Mouse (Mus musculus) limb, embryonic 13.5 days (tissue): ENCODE data around the gene Enthd1. TPM values are rescaled to one million over a fixed set of nuclear protein-coding genes. Genes with fewer than 3 reads are reported as not detected.
"Not testable (repeated sequence)": the region's sequence is repeated elsewhere in the genome, so short reads cannot be mapped to it uniquely, and the experiment has no call there.

Experiments used
- ATAC-seq: fragments of 200-750 bp; cut with Nextera tagmentation; 2 replicates; pipeline ENCODE4 v1.8.0; 2017; ENCODE audit warnings: low read depth, moderate number of reproducible peaks, moderate TSS enrichment; ENCODE audit not compliant: low FRiP score
- H3K27ac ChIP-seq: fragments of 300-500 bp; sonication (generic); 2 replicates; pipeline ENCODE4 v1.5.1; 2015; ENCODE audit warnings: inconsistent platforms, mild to moderate bottlenecking, moderate library complexity
- H3K27me3 ChIP-seq: fragments of 300-500 bp; sonication (generic); 2 replicates; pipeline ENCODE4 v1.6.1; 2015; ENCODE audit warnings: mild to moderate bottlenecking, inconsistent platforms
- H3K36me3 ChIP-seq: fragments of 300-500 bp; sonication (generic); 2 replicates; pipeline ENCODE4 v1.6.1; 2015; ENCODE audit warnings: inconsistent platforms, mild to moderate bottlenecking, moderate library complexity
- H3K4me1 ChIP-seq: fragments of 300-500 bp; sonication (generic); 2 replicates; pipeline ENCODE4 v1.6.1; 2015; ENCODE audit warnings: inconsistent platforms
- H3K4me2 ChIP-seq: fragments of 300-500 bp; sonication (generic); replicated peaks from 2 replicates; pipeline ENCODE4 v1.6.1; 2015; ENCODE audit warnings: inconsistent platforms, mild to moderate bottlenecking, moderate library complexity
- H3K4me3 ChIP-seq: fragments of 300-500 bp; sonication (generic); 2 replicates; pipeline ENCODE4 v1.5.1; 2015; ENCODE audit warnings: moderate library complexity, mild to moderate bottlenecking, inconsistent platforms
- H3K9ac ChIP-seq: fragments of 300-500 bp; sonication (generic); 2 replicates; pipeline ENCODE4 v1.6.1; 2015; ENCODE audit warnings: mild to moderate bottlenecking, inconsistent platforms
- H3K9me3 ChIP-seq: fragments of 300-500 bp; sonication (generic); 2 replicates; pipeline ENCODE4 v1.6.1; 2016; ENCODE audit warnings: inconsistent platforms
- WGBS: fragments of 180-500 bp; shearing (Covaris S2); methylation state at CpG from one replicate; pipeline ENCODE4 v1.1.7; 2015; 5-methylcytosine and 5-hydroxymethylcytosine counted together
- polyA plus RNA-seq: library from polyadenylated mRNA; unstranded; fragments of >200 nt; fragmentation: Nextera tagmentation; extraction: Ambion mirVana; gene quantifications from 2 replicates; pipeline ENCODE4 v1.2.1, GENCODE M21; 2015

Enthd1 gene
- polyA plus RNA-seq, 1 experiment from 2014 or later, result not detected

DNA sequence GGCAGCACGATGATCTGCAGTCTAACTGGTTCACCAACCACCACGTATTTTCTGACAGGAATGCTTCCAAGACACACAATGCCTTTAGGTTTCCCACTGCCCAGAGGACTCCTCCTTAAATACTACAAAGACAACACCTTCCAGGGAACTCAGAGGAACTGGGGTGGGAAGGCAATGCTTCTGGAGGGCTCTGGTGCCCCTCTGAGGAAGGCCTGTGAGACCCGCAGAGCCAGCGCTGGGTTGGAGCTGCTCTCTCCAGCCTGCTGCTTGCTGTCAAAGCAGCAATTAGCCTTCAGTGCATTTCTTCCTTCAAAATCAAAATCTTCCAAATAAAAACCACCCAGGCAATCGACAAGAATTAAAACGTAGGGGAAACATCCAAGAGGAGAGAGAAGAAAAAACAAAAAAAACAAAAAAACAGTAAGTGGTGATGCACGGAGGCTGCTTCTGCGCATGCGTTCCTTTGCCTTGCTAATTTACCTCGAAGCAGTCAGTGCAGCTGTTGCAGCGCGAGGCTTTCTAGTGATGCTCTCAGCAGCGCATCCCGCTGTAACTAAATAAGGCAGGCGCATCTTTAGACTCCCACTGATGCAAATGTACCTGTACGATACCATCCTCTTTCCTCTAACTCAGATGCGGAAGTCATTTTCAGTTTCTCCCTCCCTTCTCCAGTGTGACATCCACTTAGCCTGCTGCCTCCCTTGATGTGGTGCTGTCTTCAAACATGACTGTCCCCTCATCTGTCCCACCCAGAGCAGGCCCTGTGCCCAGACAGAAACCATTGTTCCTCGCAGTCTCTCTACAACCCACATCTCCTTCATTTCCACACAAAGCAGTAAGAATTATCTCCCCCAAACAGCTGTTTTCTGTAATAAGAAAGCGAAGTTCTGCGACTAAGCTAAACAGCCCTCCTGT is 34.7 kb downstream of the Enthd1 start:
- Histone ChIP-seq H3K27ac (no peak overlapping the region), H3K4me2 (peak overlapping the region; percentile 35), H3K36me3 (no peaks in the 10 kb centered on the region), H3K9ac (no peak overlapping the region), H3K9me3 (no peaks in the 10 kb centered on the region), H3K4me1 (no peaks in the 10 kb centered on the region), H3K27me3 (no peaks in the 10 kb centered on the region), H3K4me3 (no peak overlapping the region)
- ATAC-seq, result no peak
- 49% methylated on average over 20 of the region's 20 CpGs for WGBS

DNA sequence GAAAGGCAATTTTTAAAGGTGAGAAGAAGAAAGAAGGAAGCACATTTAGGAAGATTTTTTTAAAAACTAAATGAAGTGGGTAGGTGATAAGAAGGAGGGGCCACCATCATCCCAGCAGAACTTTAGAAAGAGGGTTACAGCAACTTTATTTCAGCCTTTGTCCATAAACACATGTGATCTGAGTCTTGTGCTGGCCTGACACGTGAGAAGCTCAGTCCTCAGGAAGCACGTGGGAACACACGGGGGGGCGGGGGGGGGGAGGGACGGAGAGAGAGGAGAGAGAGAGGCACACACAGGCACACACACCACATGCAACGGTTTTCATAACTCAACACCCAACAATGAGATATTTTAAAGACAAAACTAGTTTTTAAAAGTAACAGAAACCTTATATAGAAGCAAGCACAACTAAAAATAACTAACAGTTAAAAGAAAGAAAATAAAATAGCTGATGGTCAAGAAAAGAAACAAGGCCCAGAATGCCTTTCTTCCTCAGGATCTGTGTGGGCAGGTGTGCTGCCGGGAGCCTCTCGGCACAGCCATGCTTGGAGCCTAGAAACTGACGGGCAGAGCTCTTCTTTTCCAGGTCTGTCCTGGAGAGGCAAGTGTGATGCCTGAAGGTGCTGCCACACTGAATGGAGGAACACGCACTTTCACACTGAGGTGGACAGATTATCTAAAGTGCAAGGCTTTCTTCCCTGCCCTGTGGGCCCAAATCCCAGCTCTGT is 43.1 kb downstream of the Enthd1 start:
- no peak overlapping the region for H3K9ac ChIP-seq
- H3K27me3 ChIP-seq, result no peaks in the 10 kb centered on the region
- no peaks in the 10 kb centered on the region for H3K9me3 ChIP-seq
- H3K4me3 ChIP-seq, result no peak overlapping the region
- 35% methylated on average over 9 of the region's 10 CpGs for WGBS
- H3K4me1 ChIP-seq, result peaks cover 27% of the 10 kb centered on the region
- H3K36me3 ChIP-seq, result no peaks in the 10 kb centered on the region
- H3K4me2 ChIP-seq, result no peak overlapping the region
- no peak overlapping the region for H3K27ac ChIP-seq
- ATAC-seq, result peak; percentile 54; the same call in 1 of the 2 replicates

DNA sequence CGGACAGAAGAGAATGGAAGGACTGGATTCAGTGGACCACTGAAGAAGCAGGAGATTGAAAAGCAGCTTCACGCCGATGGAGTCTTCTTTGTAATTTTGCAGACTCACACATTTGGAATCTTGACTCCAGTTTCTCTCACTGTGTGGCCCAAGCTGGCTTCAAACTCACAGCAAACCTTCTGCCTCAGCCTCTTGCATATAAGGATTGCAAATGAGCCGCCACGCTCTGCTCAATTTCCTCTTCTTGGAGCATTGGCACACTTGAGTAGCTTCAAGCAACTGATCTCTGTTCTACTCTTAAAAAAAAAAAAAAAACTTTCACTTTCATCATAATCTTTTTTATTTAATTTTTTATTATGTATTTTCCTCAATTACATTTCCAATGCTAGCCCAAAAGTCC is 45.0 kb downstream of the Enthd1 start:
- no peak overlapping the region for H3K4me2 ChIP-seq
- H3K27me3 ChIP-seq, result 0 out of 2 replicates have a peak, but pooled peaks cover 3% of the 10 kb centered on the region
- H3K27ac ChIP-seq, result no peak overlapping the region
- no peak overlapping the region for H3K4me3 ChIP-seq
- 94% methylated on average over 5 of the region's 5 CpGs for WGBS
- H3K4me1 ChIP-seq, result peaks cover 32% of the 10 kb centered on the region
- H3K36me3 ChIP-seq, result no peaks in the 10 kb centered on the region
- no peaks in the 10 kb centered on the region for H3K9me3 ChIP-seq
- H3K9ac ChIP-seq, result no peak overlapping the region
- no peak for ATAC-seq

DNA sequence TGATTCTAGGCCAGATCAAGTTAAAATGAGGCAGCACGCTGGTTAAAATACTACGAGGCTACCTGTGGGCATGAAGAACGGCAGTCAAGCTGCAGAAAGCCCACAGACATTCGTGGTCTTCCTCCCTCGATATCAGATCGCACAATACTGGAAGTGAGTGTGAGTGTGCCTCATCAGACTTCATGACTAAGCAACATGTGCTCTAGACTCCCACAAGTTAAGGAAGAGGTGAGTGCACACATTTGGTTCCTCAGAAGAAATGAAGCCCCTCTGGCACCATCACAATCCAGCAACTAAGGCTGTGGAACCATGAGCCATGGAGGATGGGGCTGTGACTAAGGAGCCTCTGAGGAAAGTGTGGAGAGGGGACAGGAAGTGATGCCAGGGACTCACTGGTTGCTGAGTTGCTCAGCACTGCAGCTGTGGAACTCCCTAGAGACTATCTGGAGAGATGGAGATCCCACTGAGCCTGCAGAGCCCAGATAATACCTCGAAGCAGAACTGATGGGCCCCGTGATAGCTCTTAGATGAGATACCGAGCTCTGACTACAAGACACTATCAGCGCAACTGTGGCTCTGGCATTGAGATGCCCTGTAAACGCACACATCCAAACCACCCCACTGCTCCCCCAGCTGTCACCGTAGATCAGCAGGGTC is 46.3 kb downstream of the Enthd1 start:
- Histone ChIP-seq H3K9ac (0 out of 2 replicates have a peak overlapping the region, but pooled peaks have one; percentile 52), H3K27me3 (0 out of 2 replicates have a peak, but pooled peaks cover 3% of the 10 kb centered on the region), H3K27ac (no peak overlapping the region; the same call in 1 of the 2 replicates), H3K36me3 (no peaks in the 10 kb centered on the region), H3K4me3 (no peak overlapping the region), H3K4me2 (peak overlapping the region; percentile 42; the same call in 1 of the 2 replicates), H3K4me1 (peaks cover 32% of the 10 kb centered on the region), H3K9me3 (no peaks in the 10 kb centered on the region)
- no peak for ATAC-seq
- 82% methylated on average over 12 of the region's 12 CpGs for WGBS

DNA sequence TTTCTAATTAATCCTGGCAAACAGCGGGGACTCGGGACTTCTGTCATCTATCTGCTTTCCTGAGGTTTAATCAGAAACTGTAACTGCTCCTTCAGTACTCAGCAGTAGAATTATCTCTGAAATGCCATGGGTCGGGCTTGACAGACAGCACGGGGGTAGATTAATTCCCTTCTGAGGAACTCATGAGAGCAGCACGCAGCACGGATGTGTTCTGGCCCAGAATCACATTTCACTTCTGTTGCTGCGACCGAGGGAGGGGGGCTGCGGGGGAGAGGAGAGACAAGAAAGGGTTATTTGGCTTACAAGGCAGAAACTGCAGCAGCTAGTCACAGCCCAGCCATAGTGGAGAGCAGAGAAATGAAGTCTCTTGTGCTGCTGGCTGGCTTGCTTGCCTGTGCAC is 47.0 kb downstream of the Enthd1 start:
- H3K4me2 ChIP-seq, result peak overlapping the region; percentile 42
- peak overlapping the region; percentile 52; the same call in 1 of the 2 replicates for H3K9ac ChIP-seq
- peak; percentile 58; the same call in 1 of the 2 replicates for ATAC-seq
- no peak overlapping the region; the same call in 1 of the 2 replicates for H3K27ac ChIP-seq
- H3K27me3 ChIP-seq, result 0 out of 2 replicates have a peak, but pooled peaks cover 3% of the 10 kb centered on the region
- WGBS, result 19% methylated on average over 9 of the region's 9 CpGs
- H3K36me3 ChIP-seq, result no peaks in the 10 kb centered on the region
- peaks cover 35% of the 10 kb centered on the region for H3K4me1 ChIP-seq
- no peak overlapping the region for H3K4me3 ChIP-seq
- H3K9me3 ChIP-seq, result no peaks in the 10 kb centered on the region

DNA sequence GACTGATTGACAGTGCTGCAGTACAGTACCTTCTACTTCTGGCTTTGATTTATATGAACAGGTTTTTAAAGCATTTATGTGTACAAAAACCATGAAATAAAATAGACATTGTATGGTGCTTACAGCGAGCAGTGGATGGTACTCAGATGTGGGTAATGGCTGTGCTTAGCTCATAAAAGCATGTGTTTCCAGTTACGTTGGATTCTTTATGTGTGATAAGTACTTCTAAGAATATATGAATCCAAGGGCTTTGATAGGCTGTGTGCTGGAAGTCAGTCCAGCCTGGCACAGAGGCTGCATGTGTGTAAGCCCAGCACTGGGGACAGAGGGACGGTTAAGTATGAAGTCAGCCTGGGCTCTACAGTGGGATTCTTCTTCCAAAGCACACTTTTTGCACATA is 48.4 kb downstream of the Enthd1 start:
- 0 out of 2 replicates have a peak, but pooled peaks cover 3% of the 10 kb centered on the region for H3K27me3 ChIP-seq
- no peak overlapping the region for H3K4me2 ChIP-seq
- no peak overlapping the region for H3K4me3 ChIP-seq
- ATAC-seq, result peak; percentile 59; the same call in 1 of the 2 replicates
- 30% methylated on average over 3 of the region's 3 CpGs for WGBS
- H3K9ac ChIP-seq, result no peak overlapping the region
- no peaks in the 10 kb centered on the region for H3K36me3 ChIP-seq
- no peaks in the 10 kb centered on the region for H3K9me3 ChIP-seq
- peaks cover 31% of the 10 kb centered on the region for H3K4me1 ChIP-seq
- no peak overlapping the region for H3K27ac ChIP-seq

DNA sequence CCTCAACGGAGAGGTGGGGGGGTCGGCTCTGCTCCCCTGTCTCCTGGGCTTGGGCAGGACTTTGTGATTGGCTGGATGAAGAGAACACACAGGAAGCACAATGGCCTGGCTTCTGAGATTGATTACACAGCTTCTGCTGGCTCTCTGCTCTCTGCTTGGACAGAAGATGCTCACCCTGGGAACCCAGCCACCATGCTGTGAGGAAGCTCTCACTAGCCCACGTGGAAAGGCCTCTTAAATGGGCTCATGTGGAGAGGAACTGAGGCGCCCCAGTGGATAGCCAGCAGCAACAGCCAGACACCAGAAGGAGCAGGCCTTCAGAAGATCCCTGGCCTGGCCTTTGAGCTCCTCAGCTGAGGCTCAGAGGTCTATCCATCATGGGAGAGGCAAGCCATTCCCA is 59.9 kb downstream of the Enthd1 start:
- Histone ChIP-seq H3K9ac (no peak overlapping the region), H3K4me2 (no peak overlapping the region), H3K9me3 (no peaks in the 10 kb centered on the region), H3K4me1 (no peaks in the 10 kb centered on the region), H3K36me3 (no peaks in the 10 kb centered on the region), H3K27ac (no peak overlapping the region), H3K27me3 (no peaks in the 10 kb centered on the region), H3K4me3 (no peak overlapping the region)
- WGBS, result 37% methylated on average over 4 of the region's 4 CpGs
- ATAC-seq, result no peak

DNA sequence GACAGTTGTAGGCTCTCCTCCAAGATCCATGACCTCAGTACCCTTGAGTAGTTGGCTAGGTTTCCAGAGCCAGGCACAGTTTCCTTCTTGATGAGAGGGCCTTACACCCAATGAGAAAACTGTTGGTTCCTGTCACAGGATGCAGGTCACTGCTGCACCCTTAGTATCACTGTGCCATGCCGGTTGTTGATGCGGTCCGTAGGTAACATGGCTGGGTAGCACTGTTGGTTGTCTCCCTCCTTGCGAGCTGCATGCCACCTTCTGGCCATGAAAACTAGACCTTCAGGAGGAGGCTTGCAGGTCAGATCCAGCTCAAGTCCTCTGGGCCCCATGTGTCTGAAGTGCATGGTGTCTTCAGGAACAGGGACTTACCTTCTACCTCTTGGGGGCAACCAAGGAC is 61.8 kb downstream of the Enthd1 start:
- not testable (repeated sequence) for H3K4me1 ChIP-seq, H3K27me3 ChIP-seq, H3K9me3 ChIP-seq, ATAC-seq, H3K4me3 ChIP-seq, H3K4me2 ChIP-seq, H3K36me3 ChIP-seq, H3K9ac ChIP-seq, H3K27ac ChIP-seq
- WGBS, result 96% methylated on average over 4 of the region's 4 CpGs

DNA sequence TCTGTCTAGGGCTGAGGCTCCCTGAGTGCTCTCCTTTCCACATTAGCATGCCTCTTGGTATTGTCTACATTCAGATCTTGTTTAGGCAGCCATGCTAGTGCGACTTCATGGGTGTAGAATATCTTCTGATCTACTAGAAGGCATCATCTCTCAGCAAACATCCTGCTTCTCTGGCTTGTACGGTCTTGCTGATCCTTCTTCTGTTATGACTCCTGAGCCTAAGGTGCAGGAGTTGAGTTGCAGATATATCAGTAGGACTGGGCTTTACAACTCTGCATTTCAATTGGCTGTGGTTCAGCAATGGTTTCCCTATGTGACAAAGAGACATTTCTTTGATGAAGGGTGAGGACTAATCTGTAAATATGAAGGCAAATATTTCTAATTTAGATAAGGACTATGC is 62.2 kb downstream of the Enthd1 start:
- ATAC-seq, result no peak
- H3K27ac ChIP-seq, result no peak overlapping the region
- H3K4me3 ChIP-seq, result no peak overlapping the region
- H3K4me1 ChIP-seq, result no peaks in the 10 kb centered on the region
- H3K27me3 ChIP-seq, result no peaks in the 10 kb centered on the region
- H3K9me3 ChIP-seq, result no peaks in the 10 kb centered on the region
- no peaks in the 10 kb centered on the region for H3K36me3 ChIP-seq
- WGBS, result 93% methylated on average over 2 of the region's 2 CpGs
- H3K4me2 ChIP-seq, result no peak overlapping the region
- H3K9ac ChIP-seq, result no peak overlapping the region

DNA sequence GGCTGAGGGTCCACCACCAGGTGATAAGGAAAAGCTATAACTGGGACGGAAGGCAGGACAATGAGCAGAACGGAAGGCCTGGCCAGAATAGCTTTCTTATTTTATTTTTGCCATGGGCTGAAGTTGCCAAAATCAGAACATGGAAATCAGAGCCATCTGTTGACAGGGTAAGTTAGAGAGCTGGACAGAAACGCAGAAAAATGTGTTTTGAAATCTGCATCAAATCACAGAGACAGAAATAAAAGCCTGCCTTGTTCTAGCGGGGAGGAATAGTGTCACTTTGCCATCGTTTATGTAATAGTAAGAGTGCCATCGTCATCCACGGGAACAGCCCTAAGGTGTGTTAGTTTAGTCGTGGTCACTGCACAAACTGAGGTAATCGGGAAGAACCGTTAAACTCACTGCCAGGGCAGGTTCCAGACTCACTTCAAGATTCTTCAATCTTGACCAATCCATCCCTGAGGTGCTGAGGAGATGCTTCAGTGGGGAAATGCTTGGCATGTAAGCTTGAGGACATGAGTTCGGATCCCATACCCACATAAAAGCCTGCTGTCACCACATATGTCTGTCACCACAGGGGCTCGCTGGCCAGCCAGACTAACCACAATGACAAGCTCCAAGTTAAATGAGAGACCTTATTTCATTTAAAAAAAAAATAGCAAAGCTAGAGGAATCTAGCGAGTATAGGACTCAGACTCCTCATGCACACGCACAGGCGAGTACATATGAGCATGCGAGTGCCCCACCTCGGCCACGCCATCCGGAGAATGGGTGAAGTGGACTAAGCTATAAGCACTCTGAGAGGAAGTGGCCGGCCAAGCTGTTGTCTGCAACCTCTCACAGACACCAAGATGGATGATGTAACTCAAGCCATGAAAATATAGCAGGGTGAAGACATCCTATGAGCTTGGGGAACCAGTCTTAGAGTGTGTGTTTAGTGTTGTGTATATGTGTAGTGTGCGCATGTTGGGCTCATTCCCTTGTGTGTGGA is 63.6 kb downstream of the Enthd1 start:
- Histone ChIP-seq H3K4me2 (no peak overlapping the region), H3K36me3 (no peaks in the 10 kb centered on the region), H3K9me3 (no peaks in the 10 kb centered on the region), H3K4me3 (no peak overlapping the region), H3K27me3 (no peaks in the 10 kb centered on the region), H3K9ac (no peak overlapping the region), H3K27ac (no peak overlapping the region), H3K4me1 (no peaks in the 10 kb centered on the region)
- WGBS, result 81% methylated on average over 21 of the region's 21 CpGs
- ATAC-seq, result no peak

DNA sequence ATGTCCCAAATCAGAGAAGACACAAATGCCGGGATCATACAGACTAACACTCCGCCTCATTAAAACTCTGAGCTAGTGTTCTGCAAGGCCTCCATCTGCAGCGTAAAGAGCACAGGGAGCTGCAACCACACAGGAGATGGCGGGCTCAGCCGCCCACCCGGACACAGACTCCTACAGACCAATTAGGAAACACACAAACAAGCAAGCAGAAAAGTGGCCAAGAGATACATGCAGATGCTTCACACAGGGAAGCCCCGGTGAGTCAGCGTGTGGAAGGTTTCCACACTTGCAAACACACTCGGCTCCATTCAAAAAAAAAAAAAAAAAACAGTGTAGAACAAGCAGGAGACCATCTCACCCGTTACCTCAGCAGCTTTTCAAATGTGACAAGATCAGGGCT is 64.5 kb downstream of the Enthd1 start:
- Histone ChIP-seq H3K4me2 (no peak overlapping the region), H3K27ac (no peak overlapping the region), H3K4me3 (no peak overlapping the region), H3K4me1 (no peaks in the 10 kb centered on the region), H3K9me3 (no peaks in the 10 kb centered on the region), H3K36me3 (no peaks in the 10 kb centered on the region), H3K9ac (no peak overlapping the region), H3K27me3 (no peaks in the 10 kb centered on the region)
- no peak for ATAC-seq
- WGBS, result 71% methylated on average over 10 of the region's 10 CpGs
